Mouse (Mus musculus): Measurements from ENCODE around the gene Rnf225.
"Not testable (repeated sequence)": the region's sequence is repeated elsewhere in the genome, so short reads cannot be mapped to it uniquely, and the experiment has no call there.

The Rnf225 gene

GRCm38 (mm10) chr7:12927693-12928589 lies 725 bp downstream of the Rnf225 start:
- peak in 1 of 2 experiments; percentile 70 for DNase-seq (ENCODE audit: inconsistent age in 2 of 2, low spot score in 1 of 2)

- DNase-seq (ENCODE audit: inconsistent age in 2 of 2, low spot score in 1 of 2) = no peak
Measured at GRCm38 (mm10) chr7:12933615-12934140, 6.5 kb downstream of the Rnf225 start.

GRCm38 (mm10) chr7:12934808-12935207 lies 7.6 kb downstream of the Rnf225 start:
- DNase-seq (ENCODE audit: inconsistent age in 2 of 2, low spot score in 1 of 2) = no peak

GRCm38 (mm10) chr7:12937254-12937803 lies 10.1 kb downstream of the Rnf225 start:
- DNase-seq (ENCODE audit: inconsistent age in 2 of 2, low spot score in 1 of 2) = not testable (repeated sequence)

GRCm38 (mm10) chr7:12940599-12940998 lies 13.4 kb downstream of the Rnf225 start:
- no peak for DNase-seq (ENCODE audit: inconsistent age in 2 of 2, low spot score in 1 of 2)

- peak in 1 of 2 experiments; percentile 46 for DNase-seq (ENCODE audit: inconsistent age in 2 of 2, low spot score in 1 of 2)
Measured at GRCm38 (mm10) chr7:12943488-12943887, 16.3 kb downstream of the Rnf225 start.

- DNase-seq (ENCODE audit: inconsistent age in 2 of 2, low spot score in 1 of 2) = peak; percentile 96 to 98
Measured at GRCm38 (mm10) chr7:12949032-12949871, 22.0 kb downstream of the Rnf225 start.

GRCm38 (mm10) chr7:12949872-12950229 lies 22.6 kb downstream of the Rnf225 start:
- no peak for DNase-seq (ENCODE audit: inconsistent age in 2 of 2, low spot score in 1 of 2)

GRCm38 (mm10) chr7:12954896-12955295 lies 27.7 kb downstream of the Rnf225 start:
- DNase-seq (ENCODE audit: inconsistent age in 2 of 2, low spot score in 1 of 2) = no peak

GRCm38 (mm10) chr7:12957511-12957910 lies 30.3 kb downstream of the Rnf225 start:
- no peak for DNase-seq (ENCODE audit: inconsistent age in 2 of 2, low spot score in 1 of 2)

GRCm38 (mm10) chr7:12958948-12959347 lies 31.7 kb downstream of the Rnf225 start:
- no peak for DNase-seq (ENCODE audit: inconsistent age in 2 of 2, low spot score in 1 of 2)

GRCm38 (mm10) chr7:12959718-12960117 lies 32.5 kb downstream of the Rnf225 start:
- DNase-seq (ENCODE audit: inconsistent age in 2 of 2, low spot score in 1 of 2) = no peak

- peak; percentile 56 to 86 for DNase-seq (ENCODE audit: inconsistent age in 2 of 2, low spot score in 1 of 2)
Measured at GRCm38 (mm10) chr7:12961511-12962141, 34.4 kb downstream of the Rnf225 start.

- peak; percentile 93 to 97 for DNase-seq (ENCODE audit: inconsistent age in 2 of 2, low spot score in 1 of 2)
Measured at GRCm38 (mm10) chr7:12965678-12966091, 38.5 kb downstream of the Rnf225 start, which contains the start of gene Zfp324. Gene Zfp324, plus strand, starts transcription at chr7:12965838.

GRCm38 (mm10) chr7:12966104-12966845 lies 39.1 kb downstream of the Rnf225 start:
- peak; percentile 78 to 90 for DNase-seq (ENCODE audit: inconsistent age in 2 of 2, low spot score in 1 of 2)

- DNase-seq (ENCODE audit: inconsistent age in 2 of 2, low spot score in 1 of 2) = no peak
Measured at GRCm38 (mm10) chr7:12970906-12971305, 43.7 kb downstream of the Rnf225 start.

- peak; percentile 99 for DNase-seq (ENCODE audit: inconsistent age in 2 of 2, low spot score in 1 of 2)
Measured at GRCm38 (mm10) chr7:12977682-12978389, 50.6 kb downstream of the Rnf225 start, which contains the start of gene Zfp446. Gene Zfp446, plus strand, starts transcription at chr7:12977848.

- peak; percentile 43 to 66 for DNase-seq (ENCODE audit: inconsistent age in 2 of 2, low spot score in 1 of 2)
Measured at GRCm38 (mm10) chr7:12978931-12979722, 51.9 kb downstream of the Rnf225 start.
